Comparison of ENCODE assay signal across 1 mouse cellular context in the genomic region with DNA sequence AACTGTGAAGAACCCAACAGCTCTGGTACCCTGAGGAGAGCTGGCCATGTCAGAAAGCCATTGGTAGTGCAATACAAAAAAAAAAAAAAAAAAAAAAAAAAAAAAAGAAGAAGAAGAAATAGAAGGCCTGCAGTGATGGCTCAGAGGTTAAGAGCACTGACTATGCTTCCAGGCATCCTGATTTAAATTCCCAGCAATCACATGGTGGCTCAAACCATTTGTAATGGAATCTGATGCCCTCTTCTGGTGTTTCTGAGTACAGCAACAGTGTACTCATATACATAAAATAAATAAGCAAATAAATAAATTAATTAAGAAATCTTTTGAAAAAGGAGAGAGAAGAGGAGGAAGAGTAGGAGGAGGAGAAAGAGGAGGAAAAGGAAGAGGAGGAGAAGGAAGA.
A peak's percentile ranks its signal among the peaks of the same experiment; 100 is the strongest.
TF ChIP-seq lines count a peak whose summit lies in the region.

No protein-coding gene starts in this region.

TF ChIP-seq in MEL, 35 proteins besides CTCF, POLR2A, EP300 and RAD21:
- no peak for TF ChIP-seq TBP (IDR thresholded peaks at IDR 0.05; ENCODE audit: low read depth, low read length)
- TF ChIP-seq ZNF384 (IDR thresholded peaks at IDR 0.05; ENCODE audit: low read depth, low read length), result 0 out of 2 replicates have a peak, but pooled peaks have one; percentile 20
- no peak for TF ChIP-seq ETS1 (IDR thresholded peaks at IDR 0.05; ENCODE audit: low read depth, low read length)
- peak; percentile 60 for TF ChIP-seq ZC3H11A (IDR thresholded peaks at IDR 0.05; ENCODE audit: low read depth, low read length)
- no peak for TF ChIP-seq POLR2AphosphoS2 (IDR thresholded peaks at IDR 0.05; ENCODE audit: low read length)
- 0 out of 2 replicates have a peak, but pooled peaks have one; percentile 18 for TF ChIP-seq USF1 (IDR thresholded peaks at IDR 0.05; ENCODE audit: low read depth, low read length)
- TF ChIP-seq SMC3 (IDR thresholded peaks at IDR 0.05; ENCODE audit: low read depth, low read length), result peak; percentile 59
- no peak for TF ChIP-seq SIN3A (IDR thresholded peaks at IDR 0.05; ENCODE audit: low read length)
- no peak for TF ChIP-seq TAL1 (IDR thresholded peaks at IDR 0.05; ENCODE audit: low read length)
